Mouse (Mus musculus) cerebellum, adult 2 months (tissue): Measurements from ENCODE around the gene Adam20.
"Not testable (repeated sequence)": the region's sequence is repeated elsewhere in the genome, so short reads cannot be mapped to it uniquely, and the experiment has no call there.

Experiments used
- CTCF ChIP-seq: fragments of 200-500 bp; IDR thresholded peaks from 2 replicates; pipeline ENCODE4 v1.5.1; 2011; ENCODE audit warnings: low read depth, mild to moderate bottlenecking, control low read depth, low read length, moderate library complexity, borderline replicate concordance; ENCODE audit not compliant: insufficient read depth
- POLR2A ChIP-seq: fragments of 200-500 bp; IDR thresholded peaks from 2 replicates; pipeline ENCODE4 v1.6.1; 2011; ENCODE audit warnings: low read length, control low read depth, borderline replicate concordance; ENCODE audit not compliant: insufficient read depth

GRCm38 (mm10) chr8:40792973-40793372 is at the start of gene Adam20:
- not testable (repeated sequence) for TF ChIP-seq CTCF, POLR2A
